Mouse (Mus musculus): ENCODE measurements at regions not wholly inside any gene's neighbourhood (a gene's known extent, or its start where the extent isn't known, plus 50 kb on each side); places are given as distances from the start of the nearest gene placed in this dataset.
A peak's percentile ranks its signal among the peaks of the same experiment; 100 is the strongest.

DNA sequence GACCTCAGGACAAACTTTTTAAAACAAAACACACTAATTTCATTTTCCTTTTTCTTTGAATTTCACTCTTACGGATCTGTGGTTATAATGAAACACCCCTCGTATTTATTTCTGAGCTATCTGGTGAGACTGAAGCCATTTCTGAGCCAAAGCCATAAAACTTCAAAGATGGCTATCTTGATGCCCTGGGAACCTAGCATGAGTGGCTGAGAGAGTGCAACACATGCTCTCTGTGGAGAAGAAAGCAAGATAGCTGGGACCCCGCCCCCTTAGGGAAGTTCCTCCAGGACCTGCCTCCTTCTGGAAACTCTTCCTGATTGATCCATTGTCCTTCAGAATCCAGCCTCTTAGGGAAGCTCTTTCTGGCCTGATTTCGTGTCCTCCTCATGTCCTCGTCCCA is 57.6 kb upstream of the Myb start:
- no peaks in the 10 kb centered on the region for H3K4me1 ChIP-seq
- H3K27me3 ChIP-seq (ENCODE audit: insufficient read depth, poor library complexity, severe bottlenecking), result no peaks in the 10 kb centered on the region
- 77% methylated on average over 5 of the region's 5 CpGs for WGBS
- H3K4me3 ChIP-seq, result no peak overlapping the region
- no peaks in the 10 kb centered on the region for H3K9me3 ChIP-seq
- H3K36me3 ChIP-seq, result no peaks in the 10 kb centered on the region
- no peak overlapping the region for H3K27ac ChIP-seq
- DNase-seq (ENCODE audit: low spot score), result no peak

GRCm38 (mm10) chr10:21220795-21221194 is 60.0 kb upstream of the Myb start:
- no peak overlapping the region for H3K4me3 ChIP-seq
- no peak for DNase-seq (ENCODE audit: low spot score)
- 93% methylated on average over 3 of the region's 3 CpGs for WGBS
- no peaks in the 10 kb centered on the region for H3K27me3 ChIP-seq (ENCODE audit: insufficient read depth, poor library complexity, severe bottlenecking)
- H3K4me1 ChIP-seq, result no peaks in the 10 kb centered on the region
- no peak overlapping the region for H3K27ac ChIP-seq
- no peaks in the 10 kb centered on the region for H3K36me3 ChIP-seq
- no peaks in the 10 kb centered on the region; the same call in 1 of the 2 replicates for H3K9me3 ChIP-seq

DNA sequence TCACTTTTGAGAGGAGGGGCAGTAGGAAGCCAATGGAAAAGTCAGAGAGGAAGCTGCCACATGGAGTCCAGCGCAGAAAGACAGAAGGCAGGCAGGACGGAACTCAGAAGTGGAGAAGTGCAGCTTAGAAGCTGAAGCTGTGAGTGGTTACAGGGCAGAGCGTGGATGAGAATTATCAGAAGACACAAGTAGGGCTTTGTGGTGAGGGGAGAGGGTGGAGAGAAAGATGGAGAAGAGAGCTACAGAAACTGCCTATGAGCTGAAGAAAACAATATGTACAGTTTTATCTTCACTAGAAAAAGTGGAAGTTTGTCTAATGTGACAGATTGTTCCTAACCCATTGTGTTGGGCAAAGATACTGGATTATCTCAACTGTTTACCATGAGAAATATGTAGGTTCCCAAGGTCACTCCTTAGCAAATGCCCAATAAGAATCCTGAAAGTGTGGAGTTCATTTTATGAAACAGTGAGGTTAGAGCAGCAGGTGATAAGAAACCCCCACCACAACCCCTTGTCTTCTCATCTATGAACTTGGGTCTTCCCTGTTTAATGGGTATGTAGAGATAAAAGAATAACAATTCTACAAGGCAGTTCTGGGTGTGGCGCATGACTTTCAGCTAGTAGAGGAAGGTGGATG is 60.6 kb upstream of the Myb start:
- Histone ChIP-seq H3K4me1 (no peaks in the 10 kb centered on the region), H3K4me3 (no peak overlapping the region), H3K27me3 (ENCODE audit: insufficient read depth, poor library complexity, severe bottlenecking) (no peaks in the 10 kb centered on the region), H3K27ac (no peak overlapping the region), H3K9me3 (no peaks in the 10 kb centered on the region; the same call in 1 of the 2 replicates), H3K36me3 (no peaks in the 10 kb centered on the region)
- DNase-seq (ENCODE audit: low spot score), result no peak
- WGBS, result 73% methylated on average over 4 of the region's 4 CpGs

DNA sequence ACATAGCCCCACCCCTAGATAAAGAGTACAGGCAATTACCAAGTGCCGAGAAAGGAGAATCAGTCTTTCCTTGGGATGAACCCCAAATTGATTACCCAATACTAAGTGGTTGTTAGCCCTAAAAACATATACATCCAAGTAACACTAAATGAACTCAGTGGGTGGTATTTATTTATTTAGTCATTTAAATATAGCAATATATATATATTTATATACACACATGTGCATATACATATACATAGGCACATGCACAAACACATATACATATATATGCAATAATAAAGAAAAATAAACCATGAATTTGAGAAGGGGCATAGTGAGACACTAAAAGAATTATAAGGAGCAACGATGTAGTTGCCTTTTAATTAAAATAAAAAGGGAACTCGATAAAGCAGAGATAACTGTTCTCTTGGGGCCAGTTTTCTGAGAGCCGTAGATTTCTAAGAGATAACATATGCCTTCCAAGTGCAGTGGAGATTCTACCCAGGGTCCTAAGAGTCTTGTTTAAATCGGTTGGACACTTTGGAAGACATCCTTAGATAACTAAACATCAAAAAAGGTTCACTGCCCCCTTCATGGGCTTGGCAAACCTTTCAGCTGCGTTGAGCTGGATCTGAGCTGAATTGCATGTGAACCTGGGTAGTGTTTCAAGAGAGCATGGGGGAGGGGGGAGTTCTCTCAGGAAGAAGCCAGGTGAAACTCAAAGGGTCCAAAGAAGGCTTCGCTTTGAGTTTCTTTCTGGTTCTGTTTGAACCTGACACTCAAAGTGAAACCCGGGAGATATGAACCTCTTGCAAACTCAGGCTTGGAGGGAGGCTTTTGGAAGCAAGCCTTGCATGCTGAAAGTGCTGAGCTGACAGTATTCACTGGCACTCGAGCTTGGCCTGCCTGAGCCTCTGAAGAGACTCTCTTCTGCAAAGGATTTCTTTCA is 61.6 kb upstream of the Myb start:
- H3K4me1 ChIP-seq, result no peaks in the 10 kb centered on the region
- H3K36me3 ChIP-seq, result no peaks in the 10 kb centered on the region
- H3K4me3 ChIP-seq, result no peak overlapping the region
- no peaks in the 10 kb centered on the region; the same call in 1 of the 2 replicates for H3K9me3 ChIP-seq
- no peak overlapping the region for H3K27ac ChIP-seq
- whole genome bisulfite sequencing, result 73% methylated on average over 9 of the region's 9 CpGs
- DNase-seq (ENCODE audit: low spot score), result no peak
- H3K27me3 ChIP-seq (ENCODE audit: insufficient read depth, poor library complexity, severe bottlenecking), result no peaks in the 10 kb centered on the region

GRCm38 (mm10) chr10:21223104-21223910 is 62.5 kb upstream of the Myb start:
- no peaks in the 10 kb centered on the region for H3K4me1 ChIP-seq
- H3K27me3 ChIP-seq (ENCODE audit: insufficient read depth, poor library complexity, severe bottlenecking), result no peaks in the 10 kb centered on the region
- no peak overlapping the region for H3K4me3 ChIP-seq
- H3K27ac ChIP-seq, result no peak overlapping the region
- no peak for DNase-seq (ENCODE audit: low spot score)
- no peaks in the 10 kb centered on the region for H3K36me3 ChIP-seq
- 82% methylated on average over 8 of the region's 8 CpGs for WGBS
- H3K9me3 ChIP-seq, result no peaks in the 10 kb centered on the region; the same call in 1 of the 2 replicates

DNA sequence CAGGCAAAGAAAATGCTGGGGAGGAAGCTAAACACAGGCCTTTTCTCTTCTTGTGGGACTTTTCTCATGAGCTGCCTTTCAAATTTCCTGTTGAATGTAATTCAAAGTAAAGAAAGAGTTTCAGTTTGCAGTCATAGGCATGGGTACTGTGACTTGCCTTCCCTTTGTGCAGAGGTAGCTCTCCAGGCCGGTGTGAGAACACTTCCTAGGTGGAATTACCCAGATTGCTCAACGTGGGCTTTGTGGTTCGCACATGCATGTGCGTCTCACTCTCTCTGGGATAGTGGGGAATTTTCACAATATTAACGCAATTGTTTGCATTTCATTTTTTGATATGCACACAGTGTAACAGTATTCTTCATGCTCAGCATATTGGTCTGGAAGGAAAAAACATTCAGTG is 63.4 kb upstream of the Myb start:
- H3K9me3 ChIP-seq, result no peaks in the 10 kb centered on the region; the same call in 1 of the 2 replicates
- H3K27ac ChIP-seq, result no peak overlapping the region
- no peak overlapping the region for H3K4me3 ChIP-seq
- no peaks in the 10 kb centered on the region for H3K27me3 ChIP-seq (ENCODE audit: insufficient read depth, poor library complexity, severe bottlenecking)
- 92% methylated on average over 5 of the region's 5 CpGs for WGBS
- no peaks in the 10 kb centered on the region for H3K4me1 ChIP-seq
- no peaks in the 10 kb centered on the region for H3K36me3 ChIP-seq
- DNase-seq (ENCODE audit: low spot score), result no peak

DNA sequence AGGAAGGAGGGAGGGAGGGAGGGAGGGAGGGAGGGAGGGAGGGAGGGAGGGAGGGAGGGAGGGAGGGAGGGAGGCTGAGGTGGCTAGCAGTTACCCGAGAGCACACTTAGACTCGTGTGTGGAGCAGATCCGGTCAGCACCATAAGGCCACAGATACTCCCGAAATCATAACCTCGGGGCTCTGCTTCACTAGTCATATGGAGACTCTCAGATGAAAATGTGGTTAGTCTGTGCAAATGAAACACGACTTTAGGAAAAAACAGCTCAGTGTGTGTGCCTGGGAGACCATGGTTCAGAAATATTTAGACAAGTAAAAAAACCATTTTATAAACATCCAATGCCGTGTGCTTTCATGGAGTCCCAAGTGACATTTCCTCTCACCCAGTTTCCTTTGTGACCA is 65.4 kb upstream of the Myb start:
- Histone ChIP-seq H3K4me3 (no peak overlapping the region), H3K27me3 (ENCODE audit: insufficient read depth, poor library complexity, severe bottlenecking) (no peaks in the 10 kb centered on the region), H3K27ac (no peak overlapping the region), H3K9me3 (no peaks in the 10 kb centered on the region; the same call in 1 of the 2 replicates), H3K36me3 (no peaks in the 10 kb centered on the region), H3K4me1 (no peaks in the 10 kb centered on the region)
- no peak for DNase-seq (ENCODE audit: low spot score)
- WGBS, result 81% methylated on average over 7 of the region's 7 CpGs

DNA sequence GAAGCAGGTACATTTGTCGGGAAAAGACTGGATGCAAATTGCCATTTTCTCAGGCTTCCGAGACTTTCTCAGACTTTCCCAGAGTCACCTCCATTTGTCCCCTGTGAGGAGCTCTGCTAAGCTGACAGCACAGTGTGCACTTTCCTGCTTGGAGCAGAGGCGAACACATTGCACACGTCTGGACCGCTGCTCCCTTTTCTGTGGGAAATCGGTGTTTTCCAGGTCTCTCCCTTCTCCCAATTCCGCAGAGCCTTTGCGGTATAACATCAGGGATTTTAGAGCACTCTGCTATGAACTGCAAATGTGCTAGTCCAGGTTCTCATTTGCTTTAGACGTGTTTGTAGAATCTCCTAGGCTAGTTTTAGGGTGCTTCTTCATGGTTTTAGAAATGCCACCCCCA is 67.0 kb upstream of the Myb start:
- no peaks in the 10 kb centered on the region for H3K36me3 ChIP-seq
- no peaks in the 10 kb centered on the region for H3K27me3 ChIP-seq (ENCODE audit: insufficient read depth, poor library complexity, severe bottlenecking)
- H3K27ac ChIP-seq, result no peak overlapping the region
- no peak for DNase-seq (ENCODE audit: low spot score)
- no peaks in the 10 kb centered on the region for H3K4me1 ChIP-seq
- WGBS, result 80% methylated on average over 9 of the region's 9 CpGs
- H3K9me3 ChIP-seq, result no peaks in the 10 kb centered on the region; the same call in 1 of the 2 replicates
- H3K4me3 ChIP-seq, result no peak overlapping the region

- H3K9me3 ChIP-seq, result no peaks in the 10 kb centered on the region; the same call in 1 of the 2 replicates
- no peaks in the 10 kb centered on the region for H3K27me3 ChIP-seq (ENCODE audit: insufficient read depth, poor library complexity, severe bottlenecking)
- 54% methylated on average over 7 of the region's 7 CpGs for WGBS
- H3K36me3 ChIP-seq, result no peaks in the 10 kb centered on the region
- H3K4me3 ChIP-seq, result no peak overlapping the region
- no peak overlapping the region for H3K27ac ChIP-seq
- peak; percentile 76 for DNase-seq (ENCODE audit: low spot score)
- H3K4me1 ChIP-seq, result no peaks in the 10 kb centered on the region
These were observed 67.2 kb upstream of the Hbs1l start for GRCm38 (mm10) chr10:21228557-21228956.

DNA sequence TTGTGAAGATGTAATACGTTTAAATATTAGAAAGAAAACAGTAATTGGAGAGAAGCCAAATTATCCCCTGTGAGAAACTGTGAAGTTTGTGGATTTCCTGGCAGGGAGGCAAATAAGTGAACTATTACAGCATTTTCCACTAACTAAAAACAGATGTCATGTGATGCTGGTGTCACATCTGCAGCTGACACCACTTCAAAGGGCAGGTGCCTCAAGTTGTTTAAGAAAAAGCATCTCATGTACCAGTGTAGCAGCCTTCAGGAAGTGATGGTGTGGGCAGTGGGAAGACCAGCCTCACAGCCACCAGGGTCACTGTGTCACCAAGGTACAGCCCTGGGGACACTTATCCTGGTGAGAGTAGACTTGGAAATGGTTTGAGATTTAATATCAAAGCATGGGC is 60.6 kb upstream of the Hbs1l start:
- no peak overlapping the region for H3K4me3 ChIP-seq
- 61% methylated on average over 1 of the region's 1 CpGs for WGBS

DNA sequence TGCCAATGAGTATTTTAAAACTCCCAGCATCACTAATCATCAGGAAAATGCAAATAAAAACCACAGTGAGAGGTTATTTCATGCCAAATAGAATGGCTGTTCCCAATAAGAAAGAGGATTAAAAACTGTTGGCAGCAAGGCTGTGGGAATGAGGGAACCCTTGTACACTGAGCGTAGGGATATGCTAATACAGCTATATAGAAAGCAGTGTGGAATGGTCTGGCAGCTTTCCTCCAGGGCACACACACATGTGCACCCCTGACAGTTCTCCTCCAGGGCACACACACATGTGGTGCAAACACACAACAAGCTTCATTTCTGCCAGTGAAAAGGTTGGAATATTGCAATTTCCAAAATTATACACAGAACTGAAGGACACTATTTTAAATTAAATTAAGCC is 58.8 kb upstream of the Hbs1l start:
- H3K27ac ChIP-seq, result no peak overlapping the region
- no peaks in the 10 kb centered on the region for H3K27me3 ChIP-seq (ENCODE audit: insufficient read depth, poor library complexity, severe bottlenecking)
- no peaks in the 10 kb centered on the region for H3K9me3 ChIP-seq
- H3K4me1 ChIP-seq, result no peaks in the 10 kb centered on the region
- 90% methylated on average over 1 of the region's 1 CpGs for WGBS
- no peaks in the 10 kb centered on the region for H3K36me3 ChIP-seq
- DNase-seq (ENCODE audit: low spot score), result no peak
- no peak overlapping the region for H3K4me3 ChIP-seq

More for the DNA sequence above, 60.6 kb upstream of the Hbs1l start:
- no peaks in the 10 kb centered on the region for H3K27me3 ChIP-seq (ENCODE audit: insufficient read depth, poor library complexity, severe bottlenecking)
- no peaks in the 10 kb centered on the region for H3K36me3 ChIP-seq
- no peaks in the 10 kb centered on the region for H3K9me3 ChIP-seq
- H3K27ac ChIP-seq, result no peak overlapping the region
- no peak for DNase-seq (ENCODE audit: low spot score)
- H3K4me1 ChIP-seq, result no peaks in the 10 kb centered on the region

DNA sequence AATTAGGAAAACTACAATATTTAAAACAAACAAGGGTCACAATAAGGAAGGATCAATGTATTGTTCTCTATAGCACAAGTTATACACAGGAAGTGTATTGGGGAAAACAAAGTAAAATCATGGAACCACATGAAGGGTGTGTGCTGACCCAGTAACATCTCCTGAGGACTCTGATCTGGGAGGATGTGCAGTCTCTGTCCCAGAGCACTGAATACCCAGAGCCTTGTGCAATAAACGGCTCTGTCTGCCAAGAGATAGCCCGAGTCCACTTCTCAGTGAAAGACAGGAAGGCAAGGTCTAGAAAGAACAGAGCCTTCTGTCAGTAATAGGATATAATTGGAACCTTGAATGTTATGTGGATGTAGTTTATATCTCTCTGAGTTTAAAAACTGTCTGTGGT is 56.3 kb upstream of the Hbs1l start:
- Histone ChIP-seq H3K4me1 (no peaks in the 10 kb centered on the region), H3K36me3 (no peaks in the 10 kb centered on the region), H3K27ac (no peak overlapping the region), H3K27me3 (ENCODE audit: insufficient read depth, poor library complexity, severe bottlenecking) (no peaks in the 10 kb centered on the region), H3K4me3 (no peak overlapping the region), H3K9me3 (no peaks in the 10 kb centered on the region)
- 58% methylated on average over 2 of the region's 2 CpGs for WGBS
- DNase-seq (ENCODE audit: low spot score), result no peak

All from heart, embryonic 10.5 days (tissue).